Mouse (Mus musculus) hindbrain, embryonic 12.5 days (tissue): ENCODE measurements around the gene Vti1a. TPM values are rescaled to one million over a fixed set of nuclear protein-coding genes. Genes with fewer than 3 reads are reported as not detected.

Experiments used
- ATAC-seq: fragments of 200-750 bp; cut with Nextera tagmentation; 2 replicates; pipeline ENCODE4 v1.8.0; 2017; ENCODE audit warnings: moderate TSS enrichment; ENCODE audit not compliant: low FRiP score
- H3K27ac ChIP-seq: fragments of 300-500 bp; sonication (generic); 2 replicates; pipeline ENCODE4 v1.5.1; 2016; ENCODE audit warnings: mild to moderate bottlenecking
- H3K27me3 ChIP-seq: fragments of 300-500 bp; sonication (generic); 2 replicates; pipeline ENCODE4 v1.6.1; 2016; ENCODE audit warnings: mild to moderate bottlenecking
- H3K36me3 ChIP-seq: fragments of 300-500 bp; sonication (generic); 2 replicates; pipeline ENCODE4 v1.6.1; 2016; ENCODE audit warnings: mild to moderate bottlenecking
- H3K4me1 ChIP-seq: fragments of 300-500 bp; sonication (generic); 2 replicates; pipeline ENCODE4 v1.6.1; 2016
- H3K4me2 ChIP-seq: fragments of 300-500 bp; sonication (generic); replicated peaks from 2 replicates; pipeline ENCODE4 v1.6.1; 2016; ENCODE audit warnings: mild to moderate bottlenecking
- H3K4me3 ChIP-seq: fragments of 300-500 bp; sonication (generic); 2 replicates; pipeline ENCODE4 v1.5.1; 2016; ENCODE audit warnings: mild to moderate bottlenecking
- H3K9ac ChIP-seq: fragments of 300-500 bp; sonication (generic); 2 replicates; pipeline ENCODE4 v1.6.1; 2016; ENCODE audit warnings: mild to moderate bottlenecking, moderate library complexity
- H3K9me3 ChIP-seq: fragments of 300-500 bp; sonication (generic); replicated peaks from 2 replicates; pipeline ENCODE4 v1.6.1; 2016; ENCODE audit warnings: mild to moderate bottlenecking
- WGBS: fragments of 180-500 bp; shearing (Covaris S2); methylation state at CpG from one replicate; pipeline ENCODE4 v1.1.7; 2016; 5-methylcytosine and 5-hydroxymethylcytosine counted together
- polyA plus RNA-seq: library from polyadenylated mRNA; unstranded; fragments of >200 nt; fragmentation: Nextera tagmentation; extraction: Ambion mirVana; gene quantifications from 2 replicates; pipeline ENCODE4 v1.2.1, GENCODE M21; 2016

The Vti1a gene
- polyA plus RNA-seq, 1 experiment from 2014 or later, result 32.3 TPM

DNA sequence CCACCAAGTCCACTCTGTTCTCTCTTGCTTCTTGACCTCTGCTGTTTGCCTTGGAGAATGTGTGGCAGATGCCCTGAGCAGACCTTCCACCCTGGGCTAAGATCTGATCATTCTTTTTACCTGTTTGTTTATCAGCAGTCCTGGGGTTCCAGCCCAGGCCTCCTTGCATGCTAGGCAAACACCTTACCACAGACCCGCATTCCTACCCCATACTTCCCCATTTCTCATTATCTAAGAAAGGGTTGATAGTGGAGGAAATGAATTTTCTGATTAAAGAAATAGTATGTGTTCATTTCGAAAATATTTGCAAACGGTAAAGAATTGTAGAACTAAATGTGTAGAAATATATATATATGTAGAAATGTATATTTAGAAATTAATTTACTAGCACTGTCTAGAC, 293.7 kb downstream of the Vti1a start:
- no peak overlapping the region for H3K4me3 ChIP-seq
- H3K4me1 ChIP-seq, result peaks cover 9% of the 10 kb centered on the region; the same call in 1 of the 2 replicates
- H3K27me3 ChIP-seq, result peaks cover 7% of the 10 kb centered on the region
- 87% methylated on average over 3 of the region's 3 CpGs for WGBS
- H3K9me3 ChIP-seq, result no peaks in the 10 kb centered on the region
- no peak overlapping the region for H3K9ac ChIP-seq
- no peak overlapping the region for H3K27ac ChIP-seq
- H3K4me2 ChIP-seq, result no peak overlapping the region
- no peak for ATAC-seq
- no peaks in the 10 kb centered on the region for H3K36me3 ChIP-seq

DNA sequence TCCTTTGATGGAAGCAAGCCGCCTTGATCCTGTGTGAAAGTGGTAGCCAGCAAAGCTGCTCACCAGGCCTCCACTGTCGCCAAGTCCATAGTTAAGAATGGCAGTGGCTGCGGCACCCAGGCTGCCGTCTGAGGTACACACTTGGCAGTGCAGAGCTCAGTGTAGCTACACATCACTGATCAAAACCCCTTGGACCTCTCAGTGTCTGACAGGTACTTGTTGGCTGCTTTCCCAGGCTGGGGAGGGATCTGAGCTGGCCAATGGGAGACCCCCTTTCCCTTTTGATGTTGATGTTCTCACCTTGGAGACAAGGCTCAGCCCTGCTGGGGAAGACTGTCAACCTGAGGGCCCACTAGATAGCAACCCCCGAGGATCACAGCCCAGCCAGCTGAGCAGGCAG, 299.6 kb downstream of the Vti1a start:
- H3K9me3 ChIP-seq, result no peaks in the 10 kb centered on the region
- no peak overlapping the region for H3K27ac ChIP-seq
- no peak overlapping the region for H3K4me3 ChIP-seq
- peaks cover 10% of the 10 kb centered on the region for H3K4me1 ChIP-seq
- H3K27me3 ChIP-seq, result peaks cover 6% of the 10 kb centered on the region; the same call in 1 of the 2 replicates
- H3K36me3 ChIP-seq, result no peaks in the 10 kb centered on the region
- H3K4me2 ChIP-seq, result no peak overlapping the region
- 85% methylated on average over 5 of the region's 5 CpGs for WGBS
- no peak for ATAC-seq
- H3K9ac ChIP-seq, result no peak overlapping the region

DNA sequence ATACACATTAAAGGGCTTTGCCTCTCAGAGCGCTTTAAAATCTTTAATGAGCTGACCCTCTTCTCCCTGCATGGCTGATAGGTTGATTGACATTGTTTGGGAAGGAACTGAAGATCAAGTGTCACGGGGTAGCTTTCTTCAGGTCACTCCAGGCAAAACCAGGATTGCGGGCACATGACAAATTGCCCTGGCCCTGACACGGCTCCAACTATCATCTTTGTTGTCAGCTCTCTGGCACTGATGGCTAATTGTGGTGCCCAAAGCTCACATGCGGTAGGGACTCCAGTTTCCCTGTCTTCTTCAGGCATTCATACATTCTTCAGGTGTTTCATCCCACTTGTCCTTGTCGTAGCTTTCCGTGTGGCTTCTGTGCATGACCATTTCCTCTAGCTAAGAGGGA, 300.2 kb downstream of the Vti1a start:
- H3K9me3 ChIP-seq, result no peaks in the 10 kb centered on the region
- H3K27me3 ChIP-seq, result peaks cover 10% of the 10 kb centered on the region; the same call in 1 of the 2 replicates
- peaks cover 16% of the 10 kb centered on the region for H3K4me1 ChIP-seq
- no peak for ATAC-seq
- H3K36me3 ChIP-seq, result no peaks in the 10 kb centered on the region
- H3K27ac ChIP-seq, result no peak overlapping the region
- no peak overlapping the region for H3K4me2 ChIP-seq
- H3K9ac ChIP-seq, result no peak overlapping the region
- 88% methylated on average over 7 of the region's 7 CpGs for WGBS
- H3K4me3 ChIP-seq, result no peak overlapping the region

DNA sequence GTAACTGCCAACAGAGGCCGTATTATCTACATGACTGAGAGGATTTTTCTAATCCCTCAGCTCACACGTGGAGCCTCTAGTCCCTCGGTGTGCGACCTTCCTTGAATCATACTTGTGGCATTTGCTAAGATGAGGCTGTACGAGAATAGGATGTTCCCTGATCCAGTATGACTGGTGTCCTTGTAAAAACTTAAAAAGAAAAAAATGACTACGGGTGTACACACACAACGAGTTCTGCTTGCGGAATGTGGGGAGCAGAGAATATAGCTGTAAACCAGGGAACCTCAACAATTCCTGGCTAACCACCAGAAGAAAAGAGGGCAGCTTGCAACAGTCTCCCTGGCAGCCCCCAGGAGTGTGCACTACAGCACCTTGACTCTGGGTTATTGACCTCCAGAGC, 300.8 kb downstream of the Vti1a start:
- no peak overlapping the region for H3K9ac ChIP-seq
- H3K4me2 ChIP-seq, result no peak overlapping the region
- no peak overlapping the region for H3K27ac ChIP-seq
- no peak for ATAC-seq
- H3K27me3 ChIP-seq, result peaks cover 10% of the 10 kb centered on the region; the same call in 1 of the 2 replicates
- no peak overlapping the region for H3K4me3 ChIP-seq
- H3K36me3 ChIP-seq, result no peaks in the 10 kb centered on the region
- no peaks in the 10 kb centered on the region for H3K9me3 ChIP-seq
- WGBS, result 88% methylated on average over 8 of the region's 8 CpGs
- peaks cover 16% of the 10 kb centered on the region for H3K4me1 ChIP-seq

- Histone ChIP-seq H3K27me3 (peaks cover 10% of the 10 kb centered on the region; the same call in 1 of the 2 replicates), H3K4me1 (peaks cover 23% of the 10 kb centered on the region), H3K36me3 (no peaks in the 10 kb centered on the region), H3K4me3 (no peak overlapping the region), H3K9ac (no peak overlapping the region), H3K4me2 (no peak overlapping the region), H3K9me3 (no peaks in the 10 kb centered on the region), H3K27ac (no peak overlapping the region)
- ATAC-seq, result no peak
- WGBS, result 93% methylated on average over 7 of the region's 7 CpGs
These were observed 302.5 kb downstream of the Vti1a start for GRCm38 (mm10) chr19:55618546-55618945.

DNA sequence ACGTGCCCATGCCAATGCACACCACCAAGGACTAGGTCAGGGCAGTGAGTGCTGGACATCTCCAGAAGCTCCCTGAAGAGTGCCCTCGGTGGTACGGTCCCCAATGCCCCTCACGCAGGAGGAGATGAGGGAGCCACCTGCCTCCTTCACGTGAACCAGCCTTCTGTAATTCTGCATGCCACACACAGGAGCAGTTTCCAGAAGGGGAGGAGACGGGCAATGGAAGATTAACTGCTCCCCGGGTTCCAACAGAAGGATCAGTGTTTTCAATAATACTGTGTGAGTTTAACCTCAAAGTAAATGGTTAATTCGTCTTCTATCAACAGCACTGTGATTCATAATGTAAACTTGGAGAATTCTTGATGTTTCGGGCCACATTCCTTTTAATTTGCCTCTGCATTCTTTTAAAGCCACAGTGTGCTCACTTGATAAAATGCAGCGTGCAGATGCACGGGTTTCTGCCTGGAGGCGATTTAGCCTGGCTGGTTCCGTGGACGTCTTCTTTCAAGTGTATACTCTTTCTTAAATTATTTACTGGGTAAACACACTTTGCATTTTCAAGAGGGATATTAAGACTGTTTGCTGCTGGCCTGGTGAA, 304.4 kb downstream of the Vti1a start:
- WGBS, result 58% methylated on average over 14 of the region's 14 CpGs
- no peaks in the 10 kb centered on the region for H3K9me3 ChIP-seq
- H3K9ac ChIP-seq, result no peak overlapping the region
- H3K4me1 ChIP-seq, result peaks cover 26% of the 10 kb centered on the region
- H3K4me2 ChIP-seq, result no peak overlapping the region
- H3K27me3 ChIP-seq, result peaks cover 7% of the 10 kb centered on the region; the same call in 1 of the 2 replicates
- no peak for ATAC-seq
- H3K36me3 ChIP-seq, result no peaks in the 10 kb centered on the region
- no peak overlapping the region for H3K4me3 ChIP-seq
- H3K27ac ChIP-seq, result no peak overlapping the region

GRCm38 (mm10) chr19:55621011-55621625, 305.0 kb downstream of the Vti1a start:
- no peak overlapping the region for H3K4me2 ChIP-seq
- peaks cover 26% of the 10 kb centered on the region for H3K4me1 ChIP-seq
- no peak overlapping the region for H3K9ac ChIP-seq
- H3K9me3 ChIP-seq, result no peaks in the 10 kb centered on the region
- WGBS, result 70% methylated on average over 12 of the region's 12 CpGs
- H3K4me3 ChIP-seq, result no peak overlapping the region
- H3K27me3 ChIP-seq, result peaks cover 10% of the 10 kb centered on the region; the same call in 1 of the 2 replicates
- no peak overlapping the region for H3K27ac ChIP-seq
- ATAC-seq, result no peak
- no peaks in the 10 kb centered on the region for H3K36me3 ChIP-seq

DNA sequence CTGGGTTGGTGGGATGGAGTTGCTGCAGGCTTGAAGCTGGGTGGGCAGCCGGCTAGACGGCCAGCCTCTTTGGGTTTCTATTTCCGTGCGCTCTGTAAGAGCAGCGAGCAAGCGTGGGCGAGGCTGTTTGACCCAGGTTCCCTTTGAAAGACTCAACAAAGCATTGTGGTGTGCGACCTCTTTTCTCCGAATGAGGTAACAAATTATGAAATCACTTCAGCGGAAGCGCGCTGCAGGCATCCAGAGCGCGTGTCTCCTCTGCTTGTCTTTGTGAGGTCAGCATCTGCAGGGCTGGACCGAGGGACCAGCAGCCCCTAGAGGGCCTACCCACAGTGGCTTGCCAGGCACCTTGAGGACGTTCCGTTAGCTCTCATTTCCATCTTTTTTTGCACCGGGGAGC, 306.7 kb downstream of the Vti1a start:
- Histone ChIP-seq H3K27me3 (peaks cover 10% of the 10 kb centered on the region; the same call in 1 of the 2 replicates), H3K9me3 (no peaks in the 10 kb centered on the region), H3K4me3 (no peak overlapping the region), H3K4me1 (peaks cover 37% of the 10 kb centered on the region), H3K4me2 (no peak overlapping the region), H3K9ac (no peak overlapping the region), H3K36me3 (no peaks in the 10 kb centered on the region), H3K27ac (no peak overlapping the region)
- no peak for ATAC-seq
- WGBS, result 61% methylated on average over 18 of the region's 18 CpGs

GRCm38 (mm10) chr19:55623605-55624004, 307.5 kb downstream of the Vti1a start:
- Histone ChIP-seq H3K9ac (no peak overlapping the region), H3K4me1 (peaks cover 40% of the 10 kb centered on the region), H3K36me3 (no peaks in the 10 kb centered on the region), H3K4me2 (no peak overlapping the region), H3K9me3 (no peaks in the 10 kb centered on the region), H3K27ac (no peak overlapping the region), H3K27me3 (peaks cover 10% of the 10 kb centered on the region; the same call in 1 of the 2 replicates), H3K4me3 (no peak overlapping the region)
- 76% methylated on average over 13 of the region's 13 CpGs for WGBS
- no peak for ATAC-seq

DNA sequence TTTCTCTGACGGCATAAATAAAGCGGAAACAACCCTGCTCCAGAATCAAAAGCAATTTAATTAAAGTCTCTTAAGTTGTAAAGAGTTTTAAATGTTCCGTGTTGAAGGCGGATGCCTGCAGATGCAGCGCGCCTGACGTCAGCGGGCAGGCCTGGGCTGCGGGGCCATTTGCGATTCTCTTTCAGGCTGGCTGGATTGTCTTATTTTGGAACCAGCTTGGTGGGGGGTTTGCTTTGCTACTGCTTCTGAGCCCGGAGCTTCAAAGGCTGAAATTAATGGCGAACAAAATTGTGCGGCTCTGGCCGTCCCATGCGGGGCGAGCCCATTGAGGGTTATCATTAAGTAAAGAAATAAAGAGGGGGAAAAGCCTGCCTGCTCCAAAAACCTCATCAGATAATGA, 310.4 kb downstream of the Vti1a start:
- Histone ChIP-seq H3K4me1 (peaks cover 33% of the 10 kb centered on the region), H3K9me3 (no peaks in the 10 kb centered on the region), H3K36me3 (no peaks in the 10 kb centered on the region), H3K9ac (no peak overlapping the region), H3K4me2 (no peak overlapping the region), H3K4me3 (no peak overlapping the region), H3K27me3 (peaks cover 22% of the 10 kb centered on the region), H3K27ac (0 out of 2 replicates have a peak overlapping the region, but pooled peaks have one; percentile 42)
- ATAC-seq, result no peak
- 51% methylated on average over 16 of the region's 16 CpGs for WGBS

DNA sequence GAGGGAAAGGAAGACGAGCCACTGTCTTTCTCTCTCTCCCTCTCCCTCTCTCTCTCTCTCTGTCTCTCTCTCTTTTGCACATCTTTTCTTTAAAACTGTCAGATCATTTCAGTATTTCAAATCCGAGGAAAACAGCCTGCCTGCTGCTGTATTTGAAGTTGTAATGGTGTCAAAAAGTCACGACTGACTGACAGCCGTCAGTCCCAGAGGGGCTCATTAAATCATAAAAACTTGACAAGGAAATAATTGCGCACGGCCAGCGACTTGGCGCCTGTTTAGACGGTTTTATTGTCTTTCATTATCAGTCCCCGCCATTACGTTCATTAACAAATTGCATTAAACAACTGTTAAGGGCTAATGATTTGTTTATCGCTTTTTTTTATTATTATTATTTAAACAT, 310.9 kb downstream of the Vti1a start:
- H3K27ac ChIP-seq, result no peak overlapping the region
- H3K4me3 ChIP-seq, result no peak overlapping the region
- no peak for ATAC-seq
- no peak overlapping the region for H3K4me2 ChIP-seq
- H3K4me1 ChIP-seq, result peaks cover 31% of the 10 kb centered on the region
- peaks cover 26% of the 10 kb centered on the region for H3K27me3 ChIP-seq
- H3K9ac ChIP-seq, result no peak overlapping the region
- WGBS, result 57% methylated on average over 12 of the region's 12 CpGs
- H3K36me3 ChIP-seq, result no peaks in the 10 kb centered on the region
- no peaks in the 10 kb centered on the region for H3K9me3 ChIP-seq

DNA sequence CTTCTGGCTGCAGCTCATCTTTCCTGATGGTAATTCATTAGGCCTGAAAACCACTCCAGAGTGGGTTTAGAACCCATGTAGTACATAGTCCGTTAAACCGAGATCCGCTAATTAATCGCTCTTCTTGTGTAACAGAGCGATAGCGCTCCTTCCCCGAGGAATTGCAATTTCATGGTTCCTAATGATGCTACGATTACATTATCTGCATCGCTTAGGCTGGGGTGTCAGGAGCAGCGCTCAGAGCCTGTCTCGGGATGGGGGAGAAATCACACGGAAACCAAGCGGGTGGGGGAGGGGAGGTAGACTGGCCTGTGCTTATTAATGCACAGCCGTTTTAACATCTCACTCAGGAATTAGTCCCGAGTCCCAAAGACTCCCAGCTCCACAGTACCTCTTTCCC, 319.4 kb downstream of the Vti1a start:
- peak; percentile 73 for ATAC-seq
- Histone ChIP-seq H3K4me1 (peaks cover 4% of the 10 kb centered on the region; the same call in 1 of the 2 replicates), H3K36me3 (no peaks in the 10 kb centered on the region), H3K4me2 (no peak overlapping the region), H3K27me3 (peaks cover 70% of the 10 kb centered on the region), H3K9ac (no peak overlapping the region), H3K27ac (no peak overlapping the region), H3K4me3 (no peak overlapping the region), H3K9me3 (peaks cover 4% of the 10 kb centered on the region; the same call in 1 of the 2 replicates)
- 42% methylated on average over 15 of the region's 15 CpGs for WGBS

- Histone ChIP-seq H3K27me3 (peaks cover 56% of the 10 kb centered on the region), H3K9ac (no peak overlapping the region), H3K9me3 (peaks cover 6% of the 10 kb centered on the region; the same call in 1 of the 2 replicates), H3K4me1 (peaks cover 22% of the 10 kb centered on the region), H3K27ac (no peak overlapping the region), H3K4me3 (no peak overlapping the region), H3K36me3 (no peaks in the 10 kb centered on the region), H3K4me2 (no peak overlapping the region)
- ATAC-seq, result no peak
- WGBS, result 83% methylated on average over 6 of the region's 6 CpGs
These were observed 324.2 kb downstream of the Vti1a start for GRCm38 (mm10) chr19:55640251-55640650.
